Comparison of ENCODE assay signal across 16 mouse cellular contexts in genomic region chrX:74240332-74240731, GRCm38 (mm10).
"Had no signal": no experiment of that assay in that cellular context is flagged by ENCODE, and none has a peak within 500 bp of the region (broad histone marks: within the 10 kb centered on the region; RNA-seq: fewer than 3 reads in every experiment).

No protein-coding gene starts in this region.

- H3K4me3 ChIP-seq: neural tube, embryonic 13.5 days; neural tube, embryonic 15.5 days; stomach, embryonic 15.5 days had no signal

- H3K4me2 ChIP-seq: neural tube, embryonic 13.5 days; neural tube, embryonic 15.5 days; stomach, embryonic 15.5 days had no signal

- H3K9me3 ChIP-seq: neural tube, embryonic 13.5 days; neural tube, embryonic 15.5 days; stomach, embryonic 15.5 days had no signal

- H3K27ac ChIP-seq: neural tube, embryonic 13.5 days; neural tube, embryonic 15.5 days; stomach, embryonic 15.5 days; stomach, postnatal 0 days had no signal

- DNase-seq: retina, postnatal 1 day; right cerebral cortex, adult 18-20 months; right cerebral cortex, postnatal 14 days; right cerebral cortex, postnatal 25 days; right cerebral cortex, postnatal 4 days; spleen, adult 18-20 months; thymus, adult 18-20 months; thymus, adult 2 months; thymus, postnatal 14 days; thymus, postnatal 25 days; thymus, postnatal 36 days; thymus, postnatal 4 days had no signal

- H3K4me1 ChIP-seq: stomach, embryonic 15.5 days had no signal

- H3K9ac ChIP-seq: neural tube, embryonic 13.5 days; neural tube, embryonic 15.5 days; stomach, embryonic 15.5 days had no signal

- H3K27me3 ChIP-seq: neural tube, embryonic 13.5 days; neural tube, embryonic 15.5 days; stomach, embryonic 15.5 days had no signal
